Mouse (Mus musculus) testis, adult 2 months (tissue): ENCODE measurements around the gene Robo2.

Experiments
- CTCF ChIP-seq: fragments of 200-500 bp; IDR thresholded peaks from 2 replicates; pipeline ENCODE4 v1.5.1; 2012; ENCODE audit warnings: low read depth, mild to moderate bottlenecking, inconsistent platforms, low read length, moderate library complexity; ENCODE audit not compliant: control insufficient read depth, insufficient read depth, insufficient replicate concordance
- POLR2A ChIP-seq: fragments of 200-500 bp; IDR thresholded peaks from 2 replicates; pipeline ENCODE4 v1.6.1; 2012; ENCODE audit warnings: low read depth, mild to moderate bottlenecking, inconsistent platforms, low read length, moderate library complexity; ENCODE audit not compliant: control insufficient read depth

DNA sequence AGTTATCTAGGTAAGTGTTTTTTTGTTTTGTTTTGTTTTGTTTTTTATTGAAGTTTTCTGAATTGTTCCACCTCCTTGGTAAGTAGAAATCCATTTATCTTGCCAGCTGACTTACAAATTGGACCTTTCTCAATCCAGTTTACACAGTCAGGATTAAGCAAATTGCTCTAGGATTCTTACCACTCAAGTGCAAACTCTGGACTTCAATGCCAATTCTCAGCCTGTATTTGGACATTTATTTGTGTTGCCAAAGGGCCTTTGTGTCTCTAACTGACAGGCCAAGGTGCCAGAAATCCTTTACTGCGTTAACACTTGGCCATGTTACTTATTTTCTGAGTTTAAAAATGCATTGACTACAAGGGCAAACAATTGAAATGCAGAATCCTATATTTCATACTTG is 38.7 kb downstream of the Robo2 start:
- TF ChIP-seq CTCF (no peak), POLR2A (no peak)
